Mouse (Mus musculus) liver, embryonic 14.5 days (tissue): ENCODE measurements around the gene Crispld2.
A peak's percentile ranks its signal among the peaks of the same experiment; 100 is the strongest.

Experiments used
- CTCF ChIP-seq: IDR thresholded peaks from 2 replicates; pipeline ENCODE4 v1.5.1; 2016; ENCODE audit warnings: antibody characterized with exemption, low read depth, control low read depth
- EP300 ChIP-seq: IDR thresholded peaks from 2 replicates; pipeline ENCODE4 v1.6.1; 2016; ENCODE audit warnings: antibody characterized with exemption, low read depth

DNA sequence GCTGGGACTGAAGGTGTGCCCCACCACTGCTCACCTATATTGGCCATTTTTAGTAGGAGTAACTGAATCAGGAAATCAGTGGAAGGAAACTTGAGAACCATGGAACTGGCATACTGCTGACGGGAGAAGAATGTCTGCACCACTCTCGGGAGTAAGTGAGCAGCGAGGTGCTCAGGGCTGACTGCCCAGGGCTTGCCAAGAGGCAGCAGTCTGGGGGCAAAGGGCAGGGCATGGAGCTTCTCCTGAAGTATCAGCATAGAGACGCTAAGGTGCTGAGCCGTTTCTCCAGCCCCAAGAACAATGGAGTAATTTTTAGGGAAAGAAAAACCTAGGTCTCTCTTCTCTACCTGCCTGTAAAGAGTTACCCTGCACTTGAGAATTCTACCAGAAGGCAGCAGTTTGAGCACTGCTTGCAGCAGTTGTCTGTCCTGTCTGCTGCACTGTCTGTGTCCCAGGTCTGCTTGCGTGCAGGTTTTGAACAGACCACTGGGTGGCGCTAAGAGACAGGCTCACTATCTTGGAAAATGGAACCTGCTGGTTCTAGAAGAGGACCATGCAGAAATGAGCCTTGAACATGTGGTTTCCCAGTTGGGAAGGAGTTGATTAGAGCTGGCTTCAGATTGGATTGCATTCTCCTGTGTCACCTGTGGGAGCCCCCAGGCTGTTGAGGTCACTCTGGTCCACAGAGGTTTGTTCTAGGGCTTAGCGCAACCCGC, 48.0 kb upstream of the Crispld2 start:
- TF ChIP-seq EP300 = no peak
- TF ChIP-seq CTCF = peak; percentile 94
